Mouse (Mus musculus) CD4-positive, CD25-positive, alpha-beta regulatory T cell (primary cell): ENCODE data around the gene Echdc3. TPM values are rescaled to one million over a fixed set of nuclear protein-coding genes. Genes with fewer than 3 reads are reported as not detected.

Source experiments
- polyA plus RNA-seq: library from polyadenylated mRNA; unstranded; fragments of 100-300 nt; shearing (Covaris generic); gene quantifications from one replicate; pipeline ENCODE4 v1.2.1, GENCODE M21; 2017

Gene Echdc3
- polyA plus RNA-seq, result 0.13 TPM

DNA sequence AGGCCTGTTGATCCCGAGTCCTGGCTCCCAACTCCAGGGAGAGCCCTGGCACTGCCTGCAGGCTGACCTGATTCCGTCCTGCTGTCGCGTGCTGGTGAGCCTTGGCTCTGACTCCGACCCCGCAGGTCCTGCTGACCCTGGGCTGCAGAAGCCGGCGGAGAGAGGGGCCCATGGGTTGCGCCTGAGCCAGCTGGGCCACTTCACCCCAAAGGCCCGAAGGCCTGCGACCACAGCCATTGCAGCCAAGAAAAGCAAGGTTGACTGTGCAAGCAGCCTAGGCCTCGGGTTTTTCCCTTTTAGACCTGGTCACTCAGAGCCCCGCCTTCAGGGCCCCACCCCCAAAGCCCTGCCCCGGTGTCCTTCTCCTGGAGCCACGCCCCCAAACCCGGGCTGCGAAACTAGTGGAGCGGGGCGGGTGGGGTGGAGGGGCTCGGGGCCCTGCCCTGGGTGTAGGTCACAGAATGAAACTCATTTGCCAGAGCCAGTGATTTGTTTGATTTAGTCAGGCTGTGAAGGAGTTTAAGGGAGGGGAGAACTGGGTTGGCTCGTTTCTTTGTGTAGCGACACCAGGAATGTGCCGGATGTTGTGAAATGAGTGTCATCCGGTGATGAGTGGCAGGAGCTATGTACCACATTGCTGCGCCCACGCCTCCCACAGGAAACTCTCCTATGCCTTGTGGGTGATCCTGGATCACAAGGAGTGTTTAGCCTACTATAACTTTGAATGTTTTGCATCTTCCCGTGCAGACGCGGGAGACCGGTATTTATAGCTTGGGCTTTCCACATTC is at the start of gene Echdc3:
TSS of gene Echdc3 (minus strand) at position 310 of the 788 bp plus-strand sequence.

Other genes starting within 250 kb of the Echdc3 start
- gene Proser2, start 82.8 kb downstream of the Echdc3 start, polyA plus RNA-seq, result 0.13 TPM
- 20.2 TPM for gene Usp6nl, start 109.6 kb upstream of the Echdc3 start, polyA plus RNA-seq